In the genomic region with DNA sequence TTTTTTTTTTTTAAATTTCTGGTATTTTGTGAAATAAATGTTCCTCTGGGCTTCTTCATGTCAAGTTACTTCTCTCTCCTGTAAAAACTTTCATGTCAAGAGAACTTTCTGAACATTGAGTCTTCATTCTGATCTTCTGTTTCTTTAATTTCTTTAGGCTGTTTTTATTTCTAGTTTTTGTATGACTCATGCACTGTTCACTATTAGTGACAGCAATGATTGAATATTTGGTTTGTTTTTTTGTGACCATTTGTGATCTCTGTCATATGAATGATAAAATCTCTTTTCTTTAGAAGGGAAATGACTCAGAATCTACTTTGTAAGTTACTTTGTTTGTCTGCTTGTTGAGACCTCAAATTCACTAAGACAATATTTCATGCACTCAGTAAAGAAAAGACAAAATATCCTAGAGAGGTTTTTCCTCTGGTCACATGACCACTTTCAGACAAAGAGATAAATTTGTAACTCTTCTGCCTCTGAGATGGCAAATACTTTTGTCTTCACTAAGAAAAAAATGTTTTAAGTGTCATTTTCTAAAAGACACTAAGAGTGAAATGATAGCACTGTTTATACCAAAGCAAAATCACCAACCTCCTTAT, we compare ENCODE assay signal across 20 mouse cellular contexts.
"Had no signal": no experiment of that assay in that cellular context is flagged by ENCODE, and none has a peak within 500 bp of the region (broad histone marks: within the 10 kb centered on the region; RNA-seq: fewer than 3 reads in every experiment).

No protein-coding gene starts in this region.

- H3K9me3 ChIP-seq: lung, embryonic 15.5 days; megakaryocyte, embryonic 14.5 days; midbrain, embryonic 13.5 days; midbrain, embryonic 15.5 days; neural tube, embryonic 13.5 days; neural tube, embryonic 15.5 days had no signal

- DNase-seq: lung, adult 2 months; lung, postnatal 14 days; lung, postnatal 36 days; retina, postnatal 1 day; right cerebral cortex, adult 18-20 months; right cerebral cortex, postnatal 25 days; right cerebral cortex, postnatal 4 days; spleen, adult 18-20 months; thymus, adult 18-20 months; thymus, postnatal 14 days; thymus, postnatal 36 days had no signal

- H3K4me1 ChIP-seq: lung, embryonic 15.5 days; megakaryocyte, embryonic 14.5 days; midbrain, embryonic 13.5 days; midbrain, embryonic 15.5 days; neural tube, embryonic 13.5 days; neural tube, embryonic 15.5 days had no signal

- ATAC-seq: lung, postnatal 0 days; midbrain, embryonic 13.5 days; midbrain, embryonic 15.5 days had no signal

- H3K27me3 ChIP-seq: lung, embryonic 15.5 days; megakaryocyte, embryonic 14.5 days; midbrain, embryonic 13.5 days; midbrain, embryonic 15.5 days; neural tube, embryonic 13.5 days; neural tube, embryonic 15.5 days had no signal

- H3K4me2 ChIP-seq: lung, embryonic 15.5 days; midbrain, embryonic 11.5 days; midbrain, embryonic 13.5 days; midbrain, embryonic 15.5 days; neural tube, embryonic 13.5 days; neural tube, embryonic 15.5 days had no signal

- H3K9ac ChIP-seq: lung, embryonic 15.5 days; midbrain, embryonic 13.5 days; midbrain, embryonic 15.5 days; neural tube, embryonic 13.5 days; neural tube, embryonic 15.5 days had no signal

- H3K4me3 ChIP-seq: lung, embryonic 15.5 days; megakaryocyte, embryonic 14.5 days; midbrain, embryonic 13.5 days; midbrain, embryonic 15.5 days; neural tube, embryonic 13.5 days; neural tube, embryonic 15.5 days had no signal

- H3K27ac ChIP-seq: lung, embryonic 15.5 days; macrophage; midbrain, embryonic 13.5 days; midbrain, embryonic 15.5 days; neural tube, embryonic 13.5 days; neural tube, embryonic 15.5 days had no signal

- H3K36me3 ChIP-seq: lung, embryonic 15.5 days; midbrain, embryonic 13.5 days; midbrain, embryonic 15.5 days; neural tube, embryonic 13.5 days; neural tube, embryonic 15.5 days had no signal
